Mouse (Mus musculus) CH12F3 (cell line): ENCODE data around the gene Tcn2.
"Not testable (repeated sequence)": the region's sequence is repeated elsewhere in the genome, so short reads cannot be mapped to it uniquely, and the experiment has no call there.

Source experiments
- in situ Hi-C: fragments of 300-500 bp; cut with MboI; formaldehyde crosslinking; loops from 2 replicates; pipeline ENCODE4 v1.14.3; 2020; ENCODE audit warnings: low sequenced_read_pairs

Gene Tcn2

GRCm38 (mm10) chr11:3931511-3932211, at the start of gene Tcn2:
TSS of gene Tcn2 (minus strand) at chr11:3932159.
- in situ Hi-C loops, result no loop called here

- in situ Hi-C loops, result no loop called here
Measured at GRCm38 (mm10) chr11:3981536-3981935, 49.6 kb upstream of the Tcn2 start.

- in situ Hi-C loops, result no loop called here
Measured at GRCm38 (mm10) chr11:3978421-3978820, 46.5 kb upstream of the Tcn2 start.

GRCm38 (mm10) chr11:3976678-3977077, 44.7 kb upstream of the Tcn2 start, which contains the start of gene 4930556J24Rik:
TSS of gene 4930556J24Rik (minus strand) at chr11:3976778.
- in situ Hi-C loops, result no loop called here

GRCm38 (mm10) chr11:3974311-3974710, 42.4 kb upstream of the Tcn2 start:
- in situ Hi-C loops, result no loop called here

- in situ Hi-C loops, result no loop called here
Measured at GRCm38 (mm10) chr11:3973081-3973480, 41.1 kb upstream of the Tcn2 start.

- in situ Hi-C loops, result no loop called here
Measured at GRCm38 (mm10) chr11:3970361-3970760, 38.4 kb upstream of the Tcn2 start.

GRCm38 (mm10) chr11:3969837-3970236, 37.9 kb upstream of the Tcn2 start:
- in situ Hi-C loops, result no loop called here

- in situ Hi-C loops, result no loop called here
Measured at GRCm38 (mm10) chr11:3964416-3965172, 32.6 kb upstream of the Tcn2 start.

GRCm38 (mm10) chr11:3963610-3964415, 31.9 kb upstream of the Tcn2 start, which contains the start of gene Pes1:
TSS of gene Pes1 (plus strand) at chr11:3963975.
- in situ Hi-C loops, result no loop called here

GRCm38 (mm10) chr11:3963155-3963554, 31.2 kb upstream of the Tcn2 start:
- in situ Hi-C loops, result no loop called here

GRCm38 (mm10) chr11:3961761-3962160, 29.8 kb upstream of the Tcn2 start:
- in situ Hi-C loops, result no loop called here

- in situ Hi-C loops, result no loop called here
Measured at GRCm38 (mm10) chr11:3960901-3961300, 28.9 kb upstream of the Tcn2 start.

- in situ Hi-C loops, result not testable (repeated sequence)
Measured at GRCm38 (mm10) chr11:3955371-3955770, 23.4 kb upstream of the Tcn2 start.

GRCm38 (mm10) chr11:3954876-3955275, 22.9 kb upstream of the Tcn2 start:
- in situ Hi-C loops, result not testable (repeated sequence)

GRCm38 (mm10) chr11:3946386-3946785, 14.4 kb upstream of the Tcn2 start:
- in situ Hi-C loops, result no loop called here

- in situ Hi-C loops, result no loop called here
Measured at GRCm38 (mm10) chr11:3941371-3941770, 9.4 kb upstream of the Tcn2 start.

GRCm38 (mm10) chr11:3937321-3937874, 5.4 kb upstream of the Tcn2 start:
- in situ Hi-C loops, result no loop called here

- in situ Hi-C loops, result no loop called here
Measured at GRCm38 (mm10) chr11:3936318-3936717, 4.4 kb upstream of the Tcn2 start.

- in situ Hi-C loops, result no loop called here
Measured at GRCm38 (mm10) chr11:3935135-3935534, 3.2 kb upstream of the Tcn2 start.

- in situ Hi-C loops, result no loop called here
Measured at GRCm38 (mm10) chr11:3933756-3934285, 1.9 kb upstream of the Tcn2 start.
